Mouse (Mus musculus) intestine, embryonic 16.5 days (tissue): ENCODE data around the gene Irf3. TPM values are rescaled to one million over a fixed set of nuclear protein-coding genes. Genes with fewer than 3 reads are reported as not detected.

ENCODE experiments used
- ATAC-seq: fragments of 200-750 bp; cut with Nextera tagmentation; 2 replicates; pipeline ENCODE4 v1.8.0; 2017; ENCODE audit warnings: moderate TSS enrichment, moderate library complexity
- H3K27ac ChIP-seq: fragments of 300-500 bp; sonication (generic); 2 replicates; pipeline ENCODE4 v1.5.1; 2014; ENCODE audit warnings: mild to moderate bottlenecking, low read length
- H3K27me3 ChIP-seq: fragments of 300-500 bp; sonication (generic); replicated peaks from 2 replicates; pipeline ENCODE4 v1.6.1; 2014; ENCODE audit warnings: low read length, control low read depth, mixed read lengths; ENCODE audit not compliant: control insufficient read depth, insufficient read depth
- H3K36me3 ChIP-seq: fragments of 300-500 bp; sonication (generic); 2 replicates; pipeline ENCODE4 v1.6.1; 2014; ENCODE audit warnings: low read length, control low read depth; ENCODE audit not compliant: control insufficient read depth, insufficient read depth
- H3K4me1 ChIP-seq: fragments of 300-500 bp; sonication (generic); 2 replicates; pipeline ENCODE4 v1.6.1; 2014; ENCODE audit warnings: low read length, control low read depth, mixed read lengths; ENCODE audit not compliant: control insufficient read depth, insufficient read depth
- H3K4me2 ChIP-seq: fragments of 300-500 bp; sonication (generic); 2 replicates; pipeline ENCODE4 v1.6.1; 2014; ENCODE audit warnings: low read depth, low read length, control low read depth
- H3K4me3 ChIP-seq: fragments of 300-500 bp; sonication (generic); 2 replicates; pipeline ENCODE4 v1.5.1; 2014; ENCODE audit warnings: mild to moderate bottlenecking, low read length
- H3K9ac ChIP-seq: fragments of 300-500 bp; sonication (generic); 2 replicates; pipeline ENCODE4 v1.6.1; 2014; ENCODE audit warnings: low read depth, low read length
- H3K9me3 ChIP-seq: fragments of 300-500 bp; sonication (generic); 2 replicates; pipeline ENCODE4 v1.6.1; 2016; ENCODE audit warnings: low read length, control low read depth; ENCODE audit not compliant: control insufficient read depth
- WGBS: fragments of 180-500 bp; shearing (Covaris S2); extraction: QIAGEN DNeasy Blood & Tissue Kit; methylation state at CpG from one replicate; pipeline ENCODE4 v1.1.7; 2014; 5-methylcytosine and 5-hydroxymethylcytosine counted together
- microRNA-seq: library from miRNA; unstranded; fragments of <30 nt; microRNA quantifications from one replicate; pipeline ENCODE4, GENCODE M21; 2016
- polyA plus RNA-seq: library from polyadenylated mRNA; unstranded; fragments of >200 nt; fragmentation: Nextera tagmentation; extraction: Ambion mirVana; gene quantifications from 2 replicates; pipeline ENCODE4 v1.2.1, GENCODE M21; 2015

Irf3 gene
- polyA plus RNA-seq, 1 experiment from 2014 or later, result 115 TPM

DNA sequence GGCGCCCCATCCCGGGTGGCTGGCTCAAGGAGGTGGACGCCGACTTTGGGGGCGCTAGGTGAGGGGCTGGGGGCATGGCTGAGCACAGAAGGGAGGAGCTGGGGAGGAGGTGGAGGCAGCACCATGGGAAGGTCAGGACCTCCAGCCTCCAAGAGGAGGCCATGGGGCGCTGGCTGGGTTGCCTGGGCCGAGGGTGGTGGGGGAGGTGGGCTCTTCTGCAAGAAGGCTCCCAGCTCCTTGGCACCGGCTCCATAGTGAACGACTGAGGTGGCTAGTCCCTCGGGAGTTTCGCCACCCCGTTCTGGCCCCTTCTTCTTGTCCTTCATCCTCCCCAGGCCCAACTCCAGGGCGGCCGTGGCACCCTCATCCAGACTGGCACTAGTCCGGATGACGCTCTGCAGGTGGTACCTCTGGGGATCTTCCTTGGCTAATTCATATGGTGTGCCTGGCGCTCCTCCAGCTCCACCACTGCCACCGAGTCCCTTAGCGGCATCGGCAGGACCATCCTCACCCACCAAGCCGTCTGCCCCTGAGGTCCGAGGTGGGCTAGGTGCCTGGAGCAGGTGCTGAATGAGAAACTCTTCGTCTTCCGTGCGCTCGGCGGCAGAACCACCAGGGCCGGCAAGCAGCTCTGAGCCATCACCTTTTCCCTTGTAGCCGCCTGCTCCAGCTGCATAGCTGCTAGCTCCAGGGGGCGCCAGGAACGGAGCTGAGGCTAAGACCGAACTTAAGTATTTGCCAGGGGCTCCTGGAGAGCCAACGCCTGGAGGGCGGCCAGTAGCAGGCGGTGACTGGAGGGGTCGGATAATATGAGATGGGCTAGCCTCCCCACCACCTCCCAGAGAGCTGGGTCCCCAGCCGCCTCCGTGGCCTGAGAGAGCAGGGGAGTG lies 50.8 kb downstream of the Irf3 start:
- Histone ChIP-seq H3K4me1 (peaks cover 19% of the 10 kb centered on the region), H3K27ac (no peak overlapping the region), H3K36me3 (peaks cover 57% of the 10 kb centered on the region), H3K27me3 (no peaks in the 10 kb centered on the region), H3K4me3 (no peak overlapping the region), H3K9ac (no peak overlapping the region), H3K4me2 (no peak overlapping the region), H3K9me3 (no peaks in the 10 kb centered on the region)
- no peak for ATAC-seq
- 91% methylated on average over 38 of the region's 38 CpGs for WGBS

DNA sequence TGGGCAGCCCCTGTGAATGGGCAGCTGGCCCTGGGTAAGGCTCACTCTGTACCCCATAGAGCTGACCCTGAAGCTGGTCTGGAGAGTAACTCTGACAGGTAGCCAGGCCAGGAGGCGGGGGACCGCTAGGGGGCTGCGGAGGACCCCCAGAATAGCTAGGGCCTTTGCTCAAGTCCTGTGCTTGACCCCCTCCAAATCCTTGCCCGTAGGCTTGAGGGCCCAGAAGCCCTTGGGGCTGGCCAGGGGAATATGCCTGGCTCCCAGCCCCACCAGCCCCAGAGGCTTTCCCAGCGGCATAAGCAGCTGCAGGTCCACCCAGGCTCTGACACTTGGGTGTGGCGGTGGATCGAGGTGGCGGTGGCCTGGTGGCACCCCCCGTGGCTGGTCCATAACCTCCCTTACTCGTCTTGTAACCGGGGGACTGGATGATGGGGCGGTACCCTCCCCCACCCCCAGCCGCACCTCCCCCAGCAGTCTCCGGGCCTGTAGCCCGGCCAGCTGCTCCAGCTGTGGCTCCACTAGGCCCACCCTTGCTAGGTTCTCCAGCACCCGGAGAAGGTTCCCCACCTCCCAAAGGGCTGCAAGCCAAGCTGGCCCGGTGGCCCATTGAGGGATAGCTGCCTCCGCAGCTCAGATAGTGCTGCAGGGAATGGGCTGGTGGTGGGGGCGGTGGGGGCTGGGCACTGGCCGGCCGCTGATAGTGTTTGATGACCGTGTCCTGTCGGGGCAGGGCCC lies 51.6 kb downstream of the Irf3 start:
- Histone ChIP-seq H3K4me1 (peaks cover 19% of the 10 kb centered on the region), H3K4me2 (no peak overlapping the region), H3K27me3 (no peaks in the 10 kb centered on the region), H3K9me3 (no peaks in the 10 kb centered on the region), H3K4me3 (no peak overlapping the region), H3K27ac (no peak overlapping the region), H3K9ac (no peak overlapping the region), H3K36me3 (peaks cover 53% of the 10 kb centered on the region)
- WGBS, result 88% methylated on average over 23 of the region's 23 CpGs
- no peak for ATAC-seq

GRCm38 (mm10) chr7:45050945-45051600 lies 53.6 kb downstream of the Irf3 start:
- H3K4me2 ChIP-seq, result peak overlapping the region; percentile 74
- H3K27me3 ChIP-seq, result no peaks in the 10 kb centered on the region
- peaks cover 42% of the 10 kb centered on the region for H3K36me3 ChIP-seq
- no peaks in the 10 kb centered on the region for H3K9me3 ChIP-seq
- peak overlapping the region; percentile 99 for H3K27ac ChIP-seq
- peak overlapping the region; percentile 92 for H3K9ac ChIP-seq
- ATAC-seq, result peak; percentile 5; the same call in 1 of the 2 replicates
- H3K4me3 ChIP-seq, result peak overlapping the region; percentile 84
- peaks cover 21% of the 10 kb centered on the region for H3K4me1 ChIP-seq
- 6% methylated on average over 16 of the region's 16 CpGs for WGBS

DNA sequence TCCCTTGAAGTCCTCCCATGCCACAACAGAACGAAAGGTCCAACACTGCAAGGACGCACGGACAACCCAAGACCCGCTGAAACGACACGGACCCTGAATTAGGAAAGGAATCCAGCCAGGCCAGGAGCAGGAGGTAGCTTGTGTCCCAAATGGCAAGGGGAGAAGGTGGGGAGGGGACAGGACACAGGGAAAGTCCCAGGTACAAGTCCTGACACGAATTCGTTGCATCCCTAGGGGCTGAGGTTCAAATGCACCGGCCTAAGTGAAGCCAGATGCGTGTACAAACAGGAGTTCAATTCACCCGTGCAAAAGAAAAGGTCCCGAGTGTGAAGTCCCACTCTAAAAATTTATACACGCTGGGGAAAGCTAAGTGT lies 54.1 kb downstream of the Irf3 start:
- WGBS, result 3% methylated on average over 13 of the region's 13 CpGs
- Histone ChIP-seq H3K9ac (peak overlapping the region; percentile 92), H3K4me1 (peaks cover 21% of the 10 kb centered on the region), H3K27me3 (no peaks in the 10 kb centered on the region), H3K36me3 (peaks cover 37% of the 10 kb centered on the region), H3K27ac (peak overlapping the region; percentile 99), H3K9me3 (no peaks in the 10 kb centered on the region), H3K4me3 (peak overlapping the region; percentile 84), H3K4me2 (peak overlapping the region; percentile 74)
- no peak for ATAC-seq

Small RNA genes lying within 50 kb of the gene (microRNA-seq; reads per million reads assigned to microRNA genes)
- not detected for gene Mir7054

Other genes starting within 250 kb of the Irf3 start
- gene Vrk3, start 249.2 kb upstream of the Irf3 start, polyA plus RNA-seq, result 47.3 and 48.5 TPM in 2 replicates
- 1.8 and 2.0 TPM in 2 replicates for gene Zfp473, start 246.6 kb upstream of the Irf3 start, polyA plus RNA-seq
- gene Nup62, start 181.6 kb upstream of the Irf3 start, polyA plus RNA-seq, result 78.7 and 87.8 TPM in 2 replicates
- 1.5 and 1.8 TPM in 2 replicates for gene Il4i1, start 181.3 kb upstream of the Irf3 start, polyA plus RNA-seq
- 4.9 and 5.5 TPM in 2 replicates for gene Atf5, start 181.0 kb upstream of the Irf3 start, polyA plus RNA-seq
- gene Akt1s1, start 148.7 kb upstream of the Irf3 start, polyA plus RNA-seq, result 105 and 107 TPM in 2 replicates
- 73.6 and 77.9 TPM in 2 replicates for gene Tbc1d17, start 148.6 kb upstream of the Irf3 start, polyA plus RNA-seq
- gene Pnkp, start 140.5 kb upstream of the Irf3 start, polyA plus RNA-seq, result 26.6 and 30.6 TPM in 2 replicates
- 71.8 and 159 TPM in 2 replicates for gene Ptov1, start 127.9 kb upstream of the Irf3 start, polyA plus RNA-seq
- 86.6 and 98.5 TPM in 2 replicates for gene Med25, start 104.9 kb upstream of the Irf3 start, polyA plus RNA-seq
- gene Fuz, start 101.6 kb upstream of the Irf3 start, polyA plus RNA-seq, result 18.2 and 19.4 TPM in 2 replicates
- gene Ap2a1, start 68.2 kb upstream of the Irf3 start, polyA plus RNA-seq, result 56.8 and 61.2 TPM in 2 replicates
- gene Tsks, start 54.4 kb upstream of the Irf3 start, polyA plus RNA-seq, result 0.28 TPM in 1 of 2 replicates, not detected in the other
- 14.0 and 14.2 TPM in 2 replicates for gene Cpt1c, start 22.8 kb upstream of the Irf3 start, polyA plus RNA-seq
- 363 and 439 TPM in 2 replicates for gene Prmt1, start 11.1 kb upstream of the Irf3 start, polyA plus RNA-seq
- gene Bcl2l12, start 1.1 kb downstream of the Irf3 start, polyA plus RNA-seq, result 33.0 and 36.9 TPM in 2 replicates
- gene Scaf1, start 18.7 kb downstream of the Irf3 start, polyA plus RNA-seq, result 20.1 and 23.2 TPM in 2 replicates
- gene Rras, start 20.3 kb downstream of the Irf3 start, polyA plus RNA-seq, result 61.4 and 62.6 TPM in 2 replicates
- gene Prr12, start 55.2 kb downstream of the Irf3 start, polyA plus RNA-seq, result 6.3 and 6.4 TPM in 2 replicates
- 54.0 and 56.0 TPM in 2 replicates for gene Nosip, start 64.8 kb downstream of the Irf3 start, polyA plus RNA-seq
- 38.3 and 40.4 TPM in 2 replicates for gene Prrg2, start 65.0 kb downstream of the Irf3 start, polyA plus RNA-seq
- 237 and 260 TPM in 2 replicates for gene Rcn3, start 94.6 kb downstream of the Irf3 start, polyA plus RNA-seq
- gene Fcgrt, start 106.2 kb downstream of the Irf3 start, polyA plus RNA-seq, result 334 and 458 TPM in 2 replicates
- 1,613 and 1,701 TPM in 2 replicates for gene Rps11, start 126.8 kb downstream of the Irf3 start, polyA plus RNA-seq
- 1,233 and 1,311 TPM in 2 replicates for gene Rpl13a, start 131.1 kb downstream of the Irf3 start, polyA plus RNA-seq
- 0.20 TPM in 1 of 2 replicates, not detected in the other for gene Gm45713, start 138.6 kb downstream of the Irf3 start, polyA plus RNA-seq
- 2.2 and 2.5 TPM in 2 replicates for gene Flt3l, start 138.8 kb downstream of the Irf3 start, polyA plus RNA-seq
- 90.9 and 96.5 TPM in 2 replicates for gene Pih1d1, start 156.7 kb downstream of the Irf3 start, polyA plus RNA-seq
- 106 and 110 TPM in 2 replicates for gene Aldh16a1, start 156.9 kb downstream of the Irf3 start, polyA plus RNA-seq
- 0.13 TPM in 1 of 2 replicates, not detected in the other for gene Slc17a7, start 166.3 kb downstream of the Irf3 start, polyA plus RNA-seq
- gene Gfy, start 181.9 kb downstream of the Irf3 start, polyA plus RNA-seq, result not detected in 2 replicates
- not detected in 2 replicates for gene Pth2, start 183.3 kb downstream of the Irf3 start, polyA plus RNA-seq
- gene Ccdc155, start 207.2 kb downstream of the Irf3 start, polyA plus RNA-seq, result 0.44 and 0.62 TPM in 2 replicates
- 0.86 and 1.3 TPM in 2 replicates for gene Dkkl1, start 214.5 kb downstream of the Irf3 start, polyA plus RNA-seq
- gene Tead2, start 218.1 kb downstream of the Irf3 start, polyA plus RNA-seq, result 69.6 and 82.1 TPM in 2 replicates
- 4.2 and 5.0 TPM in 2 replicates for gene Cd37, start 241.5 kb downstream of the Irf3 start, polyA plus RNA-seq
- not detected in 2 replicates for gene Slc6a16, start 243.4 kb downstream of the Irf3 start, polyA plus RNA-seq